Mouse (Mus musculus): Measurements from ENCODE around the gene Glcci1. TPM values are rescaled to one million over a fixed set of nuclear protein-coding genes. Genes with fewer than 3 reads are reported as not detected.

Gene Glcci1
- polyA plus RNA-seq, 1 experiment from 2014 or later: 6.3 TPM

DNA sequence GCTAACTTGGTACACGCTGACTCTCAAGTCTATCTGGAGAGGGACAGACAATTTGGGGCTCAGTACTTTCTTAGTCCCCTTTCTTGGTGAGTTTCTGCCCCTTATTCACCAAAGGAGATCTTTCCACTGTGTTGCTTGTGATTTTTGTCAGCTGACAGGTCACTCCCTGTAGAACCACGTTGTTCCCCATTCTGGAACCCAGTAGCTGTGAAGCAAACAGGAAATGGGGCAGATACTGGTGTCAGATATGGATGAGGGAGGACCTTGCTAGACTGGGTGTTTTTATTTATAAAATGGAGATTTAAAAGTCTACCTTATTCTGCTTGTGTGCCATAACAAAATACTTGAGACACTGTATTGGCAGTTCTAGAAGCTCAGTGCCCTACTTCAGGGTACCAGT lies 108.0 kb downstream of the Glcci1 start:
- H3K4me3 ChIP-seq (ENCODE audit: low read length): no peak overlapping the region
- H3K36me3 ChIP-seq (ENCODE audit: insufficient read depth, low read length): no peaks in the 10 kb centered on the region
- WGBS: 71% methylated on average over 2 of the region's 2 CpGs
- no peak for ATAC-seq (ENCODE audit: low FRiP score, low TSS enrichment)
- no peaks in the 10 kb centered on the region for H3K27me3 ChIP-seq (ENCODE audit: insufficient read depth, low read length)
- no peak overlapping the region for H3K4me2 ChIP-seq (replicated peaks; ENCODE audit: low read depth, low read length)
- H3K9me3 ChIP-seq (ENCODE audit: low read length): no peaks in the 10 kb centered on the region
- no peak overlapping the region for H3K9ac ChIP-seq (replicated peaks; ENCODE audit: low read length)
- H3K4me1 ChIP-seq (ENCODE audit: insufficient read depth, low read length): no peaks in the 10 kb centered on the region
- no peak overlapping the region for H3K27ac ChIP-seq (ENCODE audit: low read length)

DNA sequence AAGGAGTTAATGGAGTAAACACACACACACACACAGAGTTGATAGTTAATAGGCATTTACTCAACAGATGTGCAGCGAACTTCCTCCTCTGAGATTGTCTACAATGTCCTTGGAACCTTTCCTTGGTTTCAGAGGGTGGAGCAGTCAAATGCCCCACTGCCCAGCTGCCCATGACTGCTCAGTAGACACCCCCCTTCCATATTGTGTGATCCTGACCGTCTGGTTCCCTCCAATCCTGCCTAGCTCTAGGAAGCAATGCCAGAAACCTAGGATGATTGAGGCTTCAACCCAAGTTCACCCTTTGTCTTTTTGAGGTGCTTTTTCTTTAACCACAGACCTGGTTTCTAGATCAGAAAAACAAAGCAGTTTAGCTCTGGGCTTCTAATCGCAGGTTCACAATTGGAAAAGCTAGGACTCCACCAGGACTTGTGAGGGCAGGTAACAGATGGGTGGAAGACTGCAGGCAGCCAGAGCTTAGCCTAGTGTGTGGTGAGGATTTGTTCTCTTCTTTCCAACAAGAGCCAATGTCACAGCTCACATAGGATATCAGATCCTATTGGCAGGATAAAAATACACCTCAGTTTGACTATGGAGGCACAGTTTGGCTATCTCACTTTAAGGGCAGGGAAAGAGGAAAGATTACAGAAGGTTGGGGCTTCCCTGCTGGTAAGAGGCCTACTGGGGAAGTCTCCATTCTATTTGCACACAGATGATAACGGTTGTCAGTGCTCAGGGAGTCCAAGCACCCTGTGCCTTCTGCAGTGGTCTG lies 110.4 kb downstream of the Glcci1 start:
- H3K4me3 ChIP-seq (ENCODE audit: low read length): no peak overlapping the region
- H3K9ac ChIP-seq (replicated peaks; ENCODE audit: low read length): no peak overlapping the region
- no peaks in the 10 kb centered on the region for H3K27me3 ChIP-seq (ENCODE audit: insufficient read depth, low read length)
- H3K4me2 ChIP-seq (replicated peaks; ENCODE audit: low read depth, low read length): no peak overlapping the region
- ATAC-seq (ENCODE audit: low FRiP score, low TSS enrichment): no peak
- 80% methylated on average over 4 of the region's 4 CpGs for WGBS
- no peaks in the 10 kb centered on the region for H3K4me1 ChIP-seq (ENCODE audit: insufficient read depth, low read length)
- no peak overlapping the region for H3K27ac ChIP-seq (ENCODE audit: low read length)
- no peaks in the 10 kb centered on the region for H3K36me3 ChIP-seq (ENCODE audit: insufficient read depth, low read length)
- no peaks in the 10 kb centered on the region for H3K9me3 ChIP-seq (ENCODE audit: low read length)

DNA sequence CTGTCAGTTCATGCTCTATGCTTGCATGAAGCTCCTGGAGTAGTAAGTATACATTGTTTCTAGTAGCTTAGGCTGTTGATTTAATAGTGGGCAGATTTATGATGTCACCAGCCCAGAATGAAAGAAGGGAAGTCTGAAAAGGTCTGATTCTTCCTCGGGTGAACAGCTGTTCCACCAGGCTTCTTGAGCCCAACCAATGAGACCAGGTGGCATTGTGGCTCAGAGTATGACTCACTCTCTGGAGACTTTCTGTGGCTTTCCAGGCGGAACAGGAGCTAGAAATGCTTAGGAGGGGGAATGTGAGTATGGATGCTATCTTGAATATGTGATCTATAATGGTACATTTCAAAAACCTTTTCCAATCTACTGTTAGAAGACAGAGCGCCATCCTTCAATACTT lies 113.6 kb downstream of the Glcci1 start:
- Histone ChIP-seq H3K4me2 (replicated peaks; ENCODE audit: low read depth, low read length) (no peak overlapping the region), H3K27ac (ENCODE audit: low read length) (no peak overlapping the region), H3K4me1 (ENCODE audit: insufficient read depth, low read length) (no peaks in the 10 kb centered on the region), H3K36me3 (ENCODE audit: insufficient read depth, low read length) (no peaks in the 10 kb centered on the region), H3K9me3 (ENCODE audit: low read length) (no peaks in the 10 kb centered on the region), H3K9ac (replicated peaks; ENCODE audit: low read length) (no peak overlapping the region), H3K27me3 (ENCODE audit: insufficient read depth, low read length) (no peaks in the 10 kb centered on the region), H3K4me3 (ENCODE audit: low read length) (no peak overlapping the region)
- WGBS: 63% methylated on average over 3 of the region's 3 CpGs
- ATAC-seq (ENCODE audit: low FRiP score, low TSS enrichment): no peak

DNA sequence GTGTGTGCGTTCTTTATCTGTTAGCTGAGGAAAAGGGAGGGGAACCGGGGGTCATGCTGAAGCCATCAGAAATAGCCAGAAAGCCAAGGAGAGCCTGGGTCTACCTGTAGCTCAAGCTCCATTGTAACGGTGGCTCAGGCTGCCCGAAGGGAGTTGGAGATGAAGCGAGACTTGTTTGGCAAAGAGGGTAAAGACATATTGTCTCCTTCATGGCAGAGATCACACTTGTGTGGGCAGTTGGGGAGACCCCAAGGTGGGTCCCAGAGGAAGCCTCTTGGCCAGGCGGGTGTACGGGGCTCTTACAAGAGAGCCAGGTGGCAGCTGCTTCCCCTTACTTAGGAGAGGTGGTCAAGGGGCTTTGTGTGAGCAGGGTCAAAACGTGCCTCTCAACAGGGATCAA lies 118.8 kb downstream of the Glcci1 start:
- H3K4me3 ChIP-seq (ENCODE audit: low read length): no peak overlapping the region
- no peak overlapping the region for H3K9ac ChIP-seq (replicated peaks; ENCODE audit: low read length)
- H3K27me3 ChIP-seq (ENCODE audit: insufficient read depth, low read length): no peaks in the 10 kb centered on the region
- no peak overlapping the region for H3K4me2 ChIP-seq (replicated peaks; ENCODE audit: low read depth, low read length)
- H3K36me3 ChIP-seq (ENCODE audit: insufficient read depth, low read length): no peaks in the 10 kb centered on the region
- H3K4me1 ChIP-seq (ENCODE audit: insufficient read depth, low read length): peaks cover 6% of the 10 kb centered on the region; the same call in 1 of the 2 replicates
- 83% methylated on average over 8 of the region's 8 CpGs for WGBS
- no peak for ATAC-seq (ENCODE audit: low FRiP score, low TSS enrichment)
- no peaks in the 10 kb centered on the region for H3K9me3 ChIP-seq (ENCODE audit: low read length)
- no peak overlapping the region for H3K27ac ChIP-seq (ENCODE audit: low read length)

DNA sequence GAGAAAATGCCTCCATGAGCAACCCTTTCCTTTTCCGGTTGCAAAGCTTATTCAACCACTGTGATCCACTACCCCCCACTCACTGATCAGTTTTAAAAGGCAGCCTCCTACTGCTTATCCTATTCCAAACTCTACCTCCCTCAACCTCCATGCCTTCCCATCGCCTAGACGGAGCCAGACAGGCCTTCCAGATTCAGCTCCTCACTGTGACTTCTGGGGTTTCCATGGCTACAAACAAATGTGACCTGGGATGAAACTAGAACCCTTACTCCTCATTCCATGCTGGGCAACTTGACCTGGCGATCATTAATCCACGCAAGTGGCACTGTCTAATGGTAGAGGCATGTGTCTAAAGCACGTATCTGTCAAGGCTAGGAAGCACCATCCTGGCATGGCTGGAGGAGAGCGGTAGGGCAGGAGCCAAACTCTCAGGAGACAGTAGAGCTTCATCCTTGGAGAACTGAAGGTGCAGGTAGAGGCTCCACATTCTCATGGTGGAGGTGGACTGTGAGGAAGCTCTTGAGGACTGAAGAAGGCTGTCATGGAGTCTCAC lies 119.4 kb downstream of the Glcci1 start:
- no peak overlapping the region for H3K4me3 ChIP-seq (ENCODE audit: low read length)
- no peak overlapping the region for H3K4me2 ChIP-seq (replicated peaks; ENCODE audit: low read depth, low read length)
- peak; percentile 57 for ATAC-seq (ENCODE audit: low FRiP score, low TSS enrichment)
- no peaks in the 10 kb centered on the region for H3K9me3 ChIP-seq (ENCODE audit: low read length)
- 50% methylated on average over 7 of the region's 7 CpGs for WGBS
- H3K4me1 ChIP-seq (ENCODE audit: insufficient read depth, low read length): peaks cover 6% of the 10 kb centered on the region; the same call in 1 of the 2 replicates
- no peaks in the 10 kb centered on the region for H3K27me3 ChIP-seq (ENCODE audit: insufficient read depth, low read length)
- H3K36me3 ChIP-seq (ENCODE audit: insufficient read depth, low read length): no peaks in the 10 kb centered on the region
- no peak overlapping the region for H3K27ac ChIP-seq (ENCODE audit: low read length)
- H3K9ac ChIP-seq (replicated peaks; ENCODE audit: low read length): no peak overlapping the region

DNA sequence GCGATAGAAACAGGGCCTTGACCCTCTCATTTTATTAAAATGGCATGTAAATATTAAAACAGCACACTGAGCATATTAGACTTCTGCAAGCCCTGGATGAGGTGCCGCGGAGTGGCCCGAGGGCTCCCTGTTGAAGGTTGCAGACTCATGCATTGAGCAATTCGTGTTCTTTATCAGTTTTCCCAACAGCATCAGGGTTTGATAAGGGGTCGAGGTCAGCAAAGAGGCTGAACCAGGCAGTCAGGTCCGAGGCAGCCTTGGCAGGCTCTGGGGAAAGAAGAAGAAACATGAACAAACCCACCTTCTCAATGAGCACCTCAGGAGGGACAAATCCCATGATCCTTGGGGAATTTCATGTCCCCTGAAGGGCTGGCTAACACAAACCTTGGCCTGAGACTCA lies 121.1 kb downstream of the Glcci1 start:
- Histone ChIP-seq H3K4me3 (ENCODE audit: low read length) (no peak overlapping the region), H3K27ac (ENCODE audit: low read length) (no peak overlapping the region)
- WGBS: 82% methylated on average over 7 of the region's 7 CpGs

DNA sequence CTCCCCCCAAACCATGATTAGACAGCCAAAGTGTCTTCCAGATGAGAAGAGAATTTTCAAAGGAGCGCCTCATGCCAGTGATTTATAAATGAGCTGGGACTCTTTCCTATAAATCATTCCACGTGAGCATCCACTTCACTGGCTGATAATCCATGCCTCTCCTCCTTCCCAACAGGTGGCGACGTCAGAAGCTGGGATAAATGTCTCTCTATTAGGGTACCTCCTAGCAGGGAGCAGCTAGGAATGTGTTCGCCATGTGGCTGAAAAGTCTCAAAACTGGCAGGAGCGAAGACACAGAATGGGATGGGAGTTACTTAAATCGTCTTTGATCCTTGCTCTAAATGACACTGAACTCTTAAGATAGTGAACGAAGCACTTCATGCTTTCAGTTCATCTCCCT lies 122.0 kb downstream of the Glcci1 start:
- WGBS: 74% methylated on average over 8 of the region's 8 CpGs
- H3K4me3 ChIP-seq (ENCODE audit: low read length): no peak overlapping the region

More for the DNA sequence above, 121.1 kb downstream of the Glcci1 start:
- Histone ChIP-seq H3K4me2 (replicated peaks; ENCODE audit: low read depth, low read length) (no peak overlapping the region), H3K36me3 (ENCODE audit: insufficient read depth, low read length) (no peaks in the 10 kb centered on the region), H3K9ac (replicated peaks; ENCODE audit: low read length) (no peak overlapping the region), H3K4me1 (ENCODE audit: insufficient read depth, low read length) (peaks cover 6% of the 10 kb centered on the region; the same call in 1 of the 2 replicates), H3K9me3 (ENCODE audit: low read length) (no peaks in the 10 kb centered on the region), H3K27me3 (ENCODE audit: insufficient read depth, low read length) (no peaks in the 10 kb centered on the region)
- ATAC-seq (ENCODE audit: low FRiP score, low TSS enrichment): no peak

DNA sequence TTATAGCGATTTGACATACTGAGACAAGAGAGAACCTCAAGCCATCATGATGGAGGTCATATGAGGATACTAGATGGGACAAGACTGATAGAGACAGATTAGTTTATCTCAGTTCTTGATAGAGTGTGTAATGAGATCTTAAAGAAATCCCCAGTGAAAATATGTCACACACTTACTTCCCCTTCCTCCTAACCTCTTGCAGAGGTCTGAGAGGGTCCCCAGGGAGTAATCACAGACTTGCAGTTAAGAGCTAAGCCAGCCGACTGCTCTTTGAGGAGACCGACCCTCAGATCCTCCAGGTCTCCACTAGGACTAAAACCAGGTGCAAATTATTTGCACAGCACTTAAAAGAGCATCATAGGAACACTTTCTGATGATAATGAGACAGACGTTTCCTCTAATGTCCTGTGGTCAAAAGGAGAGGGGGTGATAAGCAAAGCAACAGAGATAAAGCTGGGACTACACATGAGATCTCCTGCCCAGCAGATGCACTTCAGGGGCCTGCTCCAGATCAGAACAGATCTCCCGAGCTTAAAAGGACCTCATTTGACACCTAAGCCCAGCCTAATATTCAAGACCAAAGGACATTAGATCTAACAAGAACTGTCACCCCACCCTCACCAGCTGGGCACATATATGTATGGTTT lies 122.7 kb downstream of the Glcci1 start:
- no peaks in the 10 kb centered on the region for H3K9me3 ChIP-seq (ENCODE audit: low read length)
- no peak overlapping the region for H3K4me2 ChIP-seq (replicated peaks; ENCODE audit: low read depth, low read length)
- no peak overlapping the region for H3K9ac ChIP-seq (replicated peaks; ENCODE audit: low read length)
- no peaks in the 10 kb centered on the region for H3K36me3 ChIP-seq (ENCODE audit: insufficient read depth, low read length)
- H3K4me1 ChIP-seq (ENCODE audit: insufficient read depth, low read length): peaks cover 6% of the 10 kb centered on the region; the same call in 1 of the 2 replicates
- H3K4me3 ChIP-seq (ENCODE audit: low read length): no peak overlapping the region
- no peak overlapping the region for H3K27ac ChIP-seq (ENCODE audit: low read length)
- no peak for ATAC-seq (ENCODE audit: low FRiP score, low TSS enrichment)
- H3K27me3 ChIP-seq (ENCODE audit: insufficient read depth, low read length): no peaks in the 10 kb centered on the region
- 64% methylated on average over 5 of the region's 5 CpGs for WGBS

More for the DNA sequence above, 122.0 kb downstream of the Glcci1 start:
- no peaks in the 10 kb centered on the region for H3K9me3 ChIP-seq (ENCODE audit: low read length)
- peaks cover 6% of the 10 kb centered on the region; the same call in 1 of the 2 replicates for H3K4me1 ChIP-seq (ENCODE audit: insufficient read depth, low read length)
- no peak overlapping the region for H3K9ac ChIP-seq (replicated peaks; ENCODE audit: low read length)
- no peak overlapping the region for H3K4me2 ChIP-seq (replicated peaks; ENCODE audit: low read depth, low read length)
- no peak overlapping the region for H3K27ac ChIP-seq (ENCODE audit: low read length)
- H3K27me3 ChIP-seq (ENCODE audit: insufficient read depth, low read length): no peaks in the 10 kb centered on the region
- H3K36me3 ChIP-seq (ENCODE audit: insufficient read depth, low read length): no peaks in the 10 kb centered on the region
- no peak for ATAC-seq (ENCODE audit: low FRiP score, low TSS enrichment)

DNA sequence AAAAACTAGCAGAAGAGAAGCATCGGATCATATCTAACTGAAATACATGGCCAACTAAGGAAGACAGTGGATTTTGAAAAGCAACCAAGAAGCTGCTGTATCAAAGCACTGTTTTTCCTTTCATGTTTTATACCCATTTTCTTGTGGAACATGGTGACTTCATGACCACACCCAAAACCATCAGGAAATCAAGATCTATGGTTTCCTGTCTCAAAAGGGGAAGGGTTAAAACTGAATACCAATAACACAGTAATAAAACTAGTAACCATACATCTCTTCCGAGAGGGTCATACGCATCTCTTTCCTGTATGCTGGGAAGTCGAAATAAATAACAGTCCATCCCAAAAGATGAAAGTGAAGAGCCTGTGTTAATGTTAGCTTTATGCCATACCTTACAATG lies 123.3 kb downstream of the Glcci1 start:
- WGBS: 89% methylated on average over 4 of the region's 4 CpGs
- Histone ChIP-seq H3K9ac (replicated peaks; ENCODE audit: low read length) (no peak overlapping the region), H3K36me3 (ENCODE audit: insufficient read depth, low read length) (no peaks in the 10 kb centered on the region), H3K27ac (ENCODE audit: low read length) (no peak overlapping the region), H3K4me2 (replicated peaks; ENCODE audit: low read depth, low read length) (no peak overlapping the region), H3K27me3 (ENCODE audit: insufficient read depth, low read length) (no peaks in the 10 kb centered on the region), H3K9me3 (ENCODE audit: low read length) (no peaks in the 10 kb centered on the region), H3K4me1 (ENCODE audit: insufficient read depth, low read length) (peaks cover 6% of the 10 kb centered on the region; the same call in 1 of the 2 replicates), H3K4me3 (ENCODE audit: low read length) (no peak overlapping the region)
- ATAC-seq (ENCODE audit: low FRiP score, low TSS enrichment): no peak

DNA sequence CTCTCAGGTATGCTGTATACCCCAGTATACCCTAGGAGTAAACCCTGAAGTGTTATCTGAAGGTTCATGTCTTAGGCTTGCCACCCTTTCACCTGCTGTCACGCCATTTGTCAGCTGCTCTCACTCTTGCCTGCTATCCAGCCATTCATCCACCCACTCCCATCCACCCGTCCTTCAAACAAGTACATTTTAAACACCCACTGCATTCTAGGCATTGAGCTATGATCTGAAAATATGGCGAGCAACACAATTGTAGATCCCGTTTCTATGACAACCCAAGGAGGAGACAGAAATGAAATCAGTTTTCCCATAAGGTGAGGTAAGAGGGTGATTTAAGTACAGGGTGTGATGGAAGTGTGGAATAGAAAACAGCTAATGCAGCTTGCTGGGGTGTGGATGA lies 128.7 kb downstream of the Glcci1 start:
- H3K4me1 ChIP-seq (ENCODE audit: insufficient read depth, low read length): no peaks in the 10 kb centered on the region
- no peak overlapping the region for H3K9ac ChIP-seq (replicated peaks; ENCODE audit: low read length)
- no peak for ATAC-seq (ENCODE audit: low FRiP score, low TSS enrichment)
- H3K9me3 ChIP-seq (ENCODE audit: low read length): no peaks in the 10 kb centered on the region
- WGBS: 86% methylated on average over 4 of the region's 4 CpGs
- no peak overlapping the region for H3K4me2 ChIP-seq (replicated peaks; ENCODE audit: low read depth, low read length)
- H3K36me3 ChIP-seq (ENCODE audit: insufficient read depth, low read length): no peaks in the 10 kb centered on the region
- no peaks in the 10 kb centered on the region for H3K27me3 ChIP-seq (ENCODE audit: insufficient read depth, low read length)
- no peak overlapping the region for H3K27ac ChIP-seq (ENCODE audit: low read length)
- H3K4me3 ChIP-seq (ENCODE audit: low read length): no peak overlapping the region

Data from kidney, embryonic 16.5 days (tissue).